Mouse (Mus musculus) MEL (cell line): ENCODE measurements around the gene Gm10031.

Source experiments
- GATA1 ChIP-seq: IDR thresholded peaks from 2 replicates; pipeline ENCODE4 v1.6.1; 2011; ENCODE audit warnings: low read depth, low read length, improper control_type of control experiment
- MEF2A ChIP-seq: IDR thresholded peaks from 2 replicates; pipeline ENCODE4 v1.6.1; 2014; ENCODE audit warnings: low read depth, mild to moderate bottlenecking, inconsistent platforms, low read length, improper control_type of control experiment; ENCODE audit not compliant: poor library complexity, insufficient replicate concordance, severe bottlenecking; ENCODE audit errors: extremely low read depth
- POLR2A ChIP-seq, 2 experiments: IDR thresholded peaks; 2 replicates each; pipeline ENCODE4 v1.6.1; 2011 to 2012; ENCODE audit warnings: low read length in 2 of 2, mild to moderate bottlenecking in 2 of 2, control low read depth in 1 of 2, improper control_type of control experiment in 1 of 2, low read depth in 1 of 2, moderate library complexity in 1 of 2; ENCODE audit not compliant: control insufficient read depth in 1 of 2, insufficient read depth in 1 of 2, poor library complexity in 1 of 2
- POLR2AphosphoS2 ChIP-seq: IDR thresholded peaks from 2 replicates; pipeline ENCODE4 v1.6.1; 2011; ENCODE audit warnings: low read length, improper control_type of control experiment

GRCm38 (mm10) chr1:156538382-156538781, 14.6 kb downstream of the Gm10031 start:
- TF ChIP-seq POLR2A (IDR thresholded peaks at IDR 0.05; ENCODE audit: control insufficient read depth in 1 of 2, insufficient read depth in 1 of 2, low read depth in 1 of 2, low read length in 2 of 2, poor library complexity in 1 of 2): no peak
- TF ChIP-seq MEF2A: no peak
- TF ChIP-seq POLR2AphosphoS2: no peak
- TF ChIP-seq GATA1: no peak
